8 mouse cellular contexts compared by ENCODE assay signal in genomic region chr3:122122838-122123237, GRCm38 (mm10).
DNase-seq lines count a peak whose midpoint lies in the region; ATAC-seq and TF ChIP-seq lines count a peak whose summit lies in the region.

No protein-coding gene starts in this region.

- TF ChIP-seq POLR2A in kidney, adult 2 months (IDR thresholded peaks at IDR 0.05; ENCODE audit: low read depth, low read length), result no peak
- no peak for TF ChIP-seq POLR2A in embryonic fibroblast, embryonic 13.5 days (IDR thresholded peaks at IDR 0.05; ENCODE audit: low read depth, low read length)

- DNase-seq in kidney, adult 2 months, result no peak
- no peak for DNase-seq in kidney, postnatal 10 days
- DNase-seq in 416B (ENCODE audit: low read depth), result peak; percentile 53
- no peak for DNase-seq in liver, embryonic 13.5 days
- DNase-seq in embryo, embryonic 10 days (ENCODE audit: low spot score), result no peak
- DNase-seq in layer of hippocampus, postnatal 25 days (ENCODE audit: extremely low spot score in 1 of 2, low spot score in 1 of 2), result no peak

- H3K4me1 ChIP-seq in kidney, adult 2 months (ENCODE audit: control insufficient read depth, insufficient read depth, low read length), result no peaks in the 10 kb centered on the region; the same call in 1 of the 2 replicates
- no peaks in the 10 kb centered on the region for H3K4me1 ChIP-seq in embryonic fibroblast, embryonic 13.5 days (ENCODE audit: control insufficient read depth, insufficient read depth, low read length)
- H3K4me1 ChIP-seq in liver, embryonic 13.5 days (replicated peaks), result peaks cover 19% of the 10 kb centered on the region
- H3K4me1 ChIP-seq in midbrain, embryonic 16.5 days (ENCODE audit: control insufficient read depth, insufficient read depth, low read length), result peaks cover 4% of the 10 kb centered on the region; the same call in 1 of the 2 replicates

- H3K9me3 ChIP-seq in liver, embryonic 13.5 days (replicated peaks), result no peaks in the 10 kb centered on the region
- H3K9me3 ChIP-seq in midbrain, embryonic 16.5 days (replicated peaks; ENCODE audit: control insufficient read depth, low read length, poor library complexity, severe bottlenecking), result no peaks in the 10 kb centered on the region

- no peak overlapping the region for H3K9ac ChIP-seq in liver, embryonic 13.5 days
- no peak overlapping the region for H3K9ac ChIP-seq in midbrain, embryonic 16.5 days (ENCODE audit: low read depth, low read length)

- 82% methylated on average over 8 of the region's 8 CpGs for WGBS in kidney, adult 2 months
- WGBS in liver, embryonic 13.5 days (ENCODE audit: insufficient replicate concordance), result 69% methylated on average over 8 of the region's 8 CpGs
- WGBS in midbrain, embryonic 16.5 days, result 86% methylated on average over 8 of the region's 8 CpGs

- no peaks in the 10 kb centered on the region for H3K27me3 ChIP-seq in kidney, adult 2 months (replicated peaks; ENCODE audit: control insufficient read depth, insufficient read depth, low read length)
- no peaks in the 10 kb centered on the region for H3K27me3 ChIP-seq in liver, embryonic 13.5 days
- no peaks in the 10 kb centered on the region for H3K27me3 ChIP-seq in midbrain, embryonic 16.5 days (ENCODE audit: control insufficient read depth, insufficient read depth, low read depth, low read length)

- no peak overlapping the region for H3K4me3 ChIP-seq in kidney, adult 2 months (ENCODE audit: insufficient read depth, low read depth, low read length)
- H3K4me3 ChIP-seq in embryonic fibroblast, embryonic 13.5 days (ENCODE audit: insufficient read depth, low read length), result no peak overlapping the region
- H3K4me3 ChIP-seq in liver, embryonic 13.5 days (replicated peaks), result no peak overlapping the region
- no peak overlapping the region for H3K4me3 ChIP-seq in midbrain, embryonic 16.5 days (ENCODE audit: low read depth, low read length)

- TF ChIP-seq CTCF in kidney, adult 2 months (conservative IDR thresholded peaks at IDR 0.05; ENCODE audit: insufficient read depth, insufficient read length, low read depth, low read length), result no peak
- TF ChIP-seq CTCF in embryonic fibroblast, embryonic 13.5 days (IDR thresholded peaks at IDR 0.05; ENCODE audit: borderline replicate concordance, insufficient read depth, low read length), result no peak

- H3K4me2 ChIP-seq in liver, embryonic 13.5 days, result peak overlapping the region; percentile 61; the same call in 1 of the 2 replicates
- H3K4me2 ChIP-seq in midbrain, embryonic 16.5 days (ENCODE audit: low read length), result no peak overlapping the region

- ATAC-seq in liver, embryonic 13.5 days (ENCODE audit: low read depth), result no peak
- ATAC-seq in midbrain, embryonic 16.5 days, result no peak

- H3K27ac ChIP-seq in kidney, adult 2 months (ENCODE audit: insufficient read depth, low read depth, low read length), result peak overlapping the region; percentile 74
- H3K27ac ChIP-seq in embryonic fibroblast, embryonic 13.5 days (ENCODE audit: insufficient read depth, low read length), result peak overlapping the region; percentile 57; the same call in 1 of the 2 replicates
- peak overlapping the region; percentile 34; the same call in 1 of the 2 replicates for H3K27ac ChIP-seq in liver, embryonic 13.5 days
- H3K27ac ChIP-seq in midbrain, embryonic 16.5 days (ENCODE audit: low read length), result no peak overlapping the region

- no peaks in the 10 kb centered on the region for H3K36me3 ChIP-seq in kidney, adult 2 months (ENCODE audit: control insufficient read depth, insufficient read depth, low read length)
- H3K36me3 ChIP-seq in liver, embryonic 13.5 days, result no peaks in the 10 kb centered on the region
- no peaks in the 10 kb centered on the region for H3K36me3 ChIP-seq in midbrain, embryonic 16.5 days (ENCODE audit: control insufficient read depth, insufficient read depth, low read length)
